Mouse (Mus musculus) erythroid progenitor cell, adult 5-6 weeks (primary cell): Measurements from ENCODE around the gene Alb. TPM values are rescaled to one million over a fixed set of nuclear protein-coding genes. Genes with fewer than 3 reads are reported as not detected.

ENCODE experiments used
- ATAC-seq: replicated peaks from 2 replicates; pipeline ENCODE4 v1.8.0; 2016; ENCODE audit warnings: moderate number of reproducible peaks, mild to moderate bottlenecking, moderate TSS enrichment, inconsistent platforms; ENCODE audit not compliant: poor library complexity, low FRiP score, severe bottlenecking
- total RNA-seq, 2 experiments: library from RNA; stranded (forward) in 1 of 2; stranded (reverse) in 1 of 2; fragments of 150-400 nt in 1 of 2; fragments of 186-747, 209-891 nt in 1 of 2; gene quantifications; 2 replicates each; pipeline versions ENCODE4 v1.2.3 to v1.2.4; 2015 to 2017; ENCODE audit warnings: low replicate concordance in 2 of 2

Gene Alb
- total RNA-seq, 2 experiments from 2014 or later: not detected

GRCm38 (mm10) chr5:90488323-90488722 is 27.6 kb downstream of the Alb start:
- no peak for ATAC-seq

GRCm38 (mm10) chr5:90490518-90490917 is 29.8 kb downstream of the Alb start, which contains the start of gene Afp:
Gene Afp, plus strand, starts transcription at chr5:90490737.
- no peak for ATAC-seq

GRCm38 (mm10) chr5:90492440-90492839 is 31.7 kb downstream of the Alb start:
- ATAC-seq: no peak

- ATAC-seq: no peak
Observed at GRCm38 (mm10) chr5:90494308-90494707, 33.6 kb downstream of the Alb start.

GRCm38 (mm10) chr5:90499509-90499908 is 38.8 kb downstream of the Alb start:
- ATAC-seq: no peak

- ATAC-seq: no peak
Observed at GRCm38 (mm10) chr5:90500714-90501113, 40.0 kb downstream of the Alb start.

GRCm38 (mm10) chr5:90501752-90502151 is 41.1 kb downstream of the Alb start:
- ATAC-seq: no peak

GRCm38 (mm10) chr5:90504742-90505141 is 44.0 kb downstream of the Alb start:
- no peak for ATAC-seq

GRCm38 (mm10) chr5:90506507-90506906 is 45.8 kb downstream of the Alb start:
- ATAC-seq: no peak

- ATAC-seq: no peak
Observed at GRCm38 (mm10) chr5:90507411-90507949, 46.8 kb downstream of the Alb start.

- ATAC-seq: no peak
Observed at GRCm38 (mm10) chr5:90509828-90510592, 49.3 kb downstream of the Alb start.

- ATAC-seq: no peak
Observed at GRCm38 (mm10) chr5:90512288-90512955, 51.7 kb downstream of the Alb start.

- ATAC-seq: no peak
Observed at GRCm38 (mm10) chr5:90515561-90515960, 54.9 kb downstream of the Alb start.

GRCm38 (mm10) chr5:90518356-90519100 is 57.8 kb downstream of the Alb start, which contains the start of gene Afm:
Gene Afm, plus strand, starts transcription at chr5:90518932.
- no peak for ATAC-seq

Other genes with a start within 250 kb of the Alb start
- 2.9 and 10.1 TPM in 2 replicates for gene Cox18, start 236.9 kb upstream of the Alb start, total RNA-seq (2015; ENCODE audit: low replicate concordance)
- gene Cox18, start 236.9 kb upstream of the Alb start, total RNA-seq (2017; ENCODE audit: low replicate concordance): 0.38 and 5.6 TPM in 2 replicates
- 105 and 121 TPM in 2 replicates for gene Ankrd17, start 94.3 kb upstream of the Alb start, total RNA-seq (2015; ENCODE audit: low replicate concordance)
- gene Ankrd17, start 94.3 kb upstream of the Alb start, total RNA-seq (2017; ENCODE audit: low replicate concordance): 141 and 214 TPM in 2 replicates
- gene Gm9958, start 93.7 kb upstream of the Alb start, total RNA-seq (2015; ENCODE audit: low replicate concordance): 4.6 TPM in 1 of 2 replicates, not detected in the other
- 0.51 and 6.3 TPM in 2 replicates for gene Gm9958, start 93.7 kb upstream of the Alb start, total RNA-seq (2017; ENCODE audit: low replicate concordance)
- 1.4 and 6.3 TPM in 2 replicates for gene Afp, start 29.8 kb downstream of the Alb start, total RNA-seq (2015; ENCODE audit: low replicate concordance)
- gene Afp, start 29.8 kb downstream of the Alb start, total RNA-seq (2017; ENCODE audit: low replicate concordance): 0.13 TPM in 1 of 2 replicates, not detected in the other
- gene Afm, start 58.0 kb downstream of the Alb start, total RNA-seq (2015; ENCODE audit: low replicate concordance): not detected in 2 replicates
- not detected in 2 replicates for gene Afm, start 58.0 kb downstream of the Alb start, total RNA-seq (2017; ENCODE audit: low replicate concordance)
- not detected in 2 replicates for gene 5830473C10Rik, start 100.2 kb downstream of the Alb start, total RNA-seq (2015; ENCODE audit: low replicate concordance)
- not detected in 2 replicates for gene 5830473C10Rik, start 100.2 kb downstream of the Alb start, total RNA-seq (2017; ENCODE audit: low replicate concordance)
- not detected in 2 replicates for gene Rassf6, start 179.8 kb downstream of the Alb start, total RNA-seq (2015; ENCODE audit: low replicate concordance)
- gene Rassf6, start 179.8 kb downstream of the Alb start, total RNA-seq (2017; ENCODE audit: low replicate concordance): not detected in 2 replicates